Mouse (Mus musculus) layer of hippocampus, adult 9-11 months (tissue): Measurements from ENCODE around the gene Agbl4.

Source experiments
- DNase-seq: peaks from one replicate; pipeline ENCODE4 v3.0.0; 2022

Agbl4 gene

GRCm38 (mm10) chr4:111502965-111503727 is 1105.7 kb downstream of the Agbl4 start:
- no peak for DNase-seq

- DNase-seq: no peak
Measured at GRCm38 (mm10) chr4:111504952-111505351, 1107.5 kb downstream of the Agbl4 start.

- DNase-seq: no peak
Measured at GRCm38 (mm10) chr4:111510129-111510528, 1112.7 kb downstream of the Agbl4 start.

GRCm38 (mm10) chr4:111513921-111514320 is 1116.5 kb downstream of the Agbl4 start:
- DNase-seq: no peak

- DNase-seq: no peak
Measured at GRCm38 (mm10) chr4:111516136-111516535, 1118.7 kb downstream of the Agbl4 start.

GRCm38 (mm10) chr4:111517063-111517792 is 1119.8 kb downstream of the Agbl4 start:
- no peak for DNase-seq

- no peak for DNase-seq
Measured at GRCm38 (mm10) chr4:111518191-111518590, 1120.7 kb downstream of the Agbl4 start.

- no peak for DNase-seq
Measured at GRCm38 (mm10) chr4:111519267-111519666, 1121.8 kb downstream of the Agbl4 start.

- no peak for DNase-seq
Measured at GRCm38 (mm10) chr4:111520006-111520405, 1122.5 kb downstream of the Agbl4 start.

GRCm38 (mm10) chr4:111522974-111523373 is 1125.5 kb downstream of the Agbl4 start:
- DNase-seq: no peak

- DNase-seq: no peak
Measured at GRCm38 (mm10) chr4:111528961-111529360, 1131.5 kb downstream of the Agbl4 start.

- no peak for DNase-seq
Measured at GRCm38 (mm10) chr4:111529996-111530395, 1132.5 kb downstream of the Agbl4 start.

- DNase-seq: no peak
Measured at GRCm38 (mm10) chr4:111530537-111530936, 1133.1 kb downstream of the Agbl4 start.

GRCm38 (mm10) chr4:111544684-111545083 is 1147.2 kb downstream of the Agbl4 start:
- DNase-seq: no peak

- DNase-seq: no peak
Measured at GRCm38 (mm10) chr4:111546009-111546408, 1148.5 kb downstream of the Agbl4 start.

GRCm38 (mm10) chr4:111555426-111555825 is 1158.0 kb downstream of the Agbl4 start:
- DNase-seq: no peak

GRCm38 (mm10) chr4:111577087-111577773 is 1179.8 kb downstream of the Agbl4 start:
- DNase-seq: no peak

GRCm38 (mm10) chr4:111579115-111579862 is 1181.8 kb downstream of the Agbl4 start:
- DNase-seq: no peak

GRCm38 (mm10) chr4:111579863-111580224 is 1182.4 kb downstream of the Agbl4 start:
- DNase-seq: no peak

GRCm38 (mm10) chr4:111580239-111580638 is 1182.8 kb downstream of the Agbl4 start:
- DNase-seq: no peak

GRCm38 (mm10) chr4:111583562-111584237 is 1186.2 kb downstream of the Agbl4 start:
- no peak for DNase-seq

GRCm38 (mm10) chr4:111584286-111584685 is 1186.8 kb downstream of the Agbl4 start:
- DNase-seq: no peak
